Mouse (Mus musculus) cerebral cortex, adult 2 months (tissue): ENCODE data around the gene Ifi211.

Experiments used
- WGBS: fragments of 180-500 bp; shearing (Covaris S2); methylation state at CpG from one replicate; pipeline ENCODE4 v1.1.7; 2018; 5-methylcytosine and 5-hydroxymethylcytosine counted together

The Ifi211 gene

GRCm38 (mm10) chr1:173866504-173866903 lies 46.3 kb downstream of the Ifi211 start:
- 84% methylated on average over 12 of the region's 12 CpGs for WGBS

- 80% methylated on average over 4 of the region's 4 CpGs for WGBS
These were observed 60.0 kb downstream of the Ifi211 start for GRCm38 (mm10) chr1:173852853-173853252.
